Mouse (Mus musculus): Measurements from ENCODE around the gene Ect2. TPM values are rescaled to one million over a fixed set of nuclear protein-coding genes. Genes with fewer than 3 reads are reported as not detected.
A peak's percentile ranks its signal among the peaks of the same experiment; 100 is the strongest.

Ect2 gene
- polyA plus RNA-seq (2012; rRNA removed) = 1.3 and 2.4 TPM in 2 replicates

DNA sequence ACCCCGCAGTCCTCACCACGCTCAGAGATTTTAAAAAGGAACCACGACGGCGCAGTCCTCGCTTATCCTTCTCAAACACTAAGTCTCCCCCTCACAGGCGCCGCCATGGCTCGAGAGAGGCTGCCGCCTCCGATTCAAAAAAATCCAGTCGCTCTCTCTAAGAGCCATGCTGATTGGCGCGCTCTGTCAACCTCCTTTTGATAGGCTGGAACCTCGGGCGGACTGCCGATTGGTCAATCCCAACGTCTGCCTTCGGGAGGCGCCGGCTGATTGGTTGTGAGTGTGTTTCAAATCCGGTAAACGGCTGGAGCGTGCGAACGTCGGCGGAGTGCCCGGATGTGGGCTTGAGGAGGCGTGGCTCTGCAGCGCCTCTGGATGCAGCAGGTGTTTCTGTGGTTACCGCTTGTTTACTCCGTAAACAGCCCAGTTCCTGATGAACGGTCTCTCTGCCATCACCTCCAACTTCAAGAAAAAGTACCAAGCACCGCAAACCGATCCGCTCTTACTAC, at the start of gene Ect2:
TSS of gene Ect2 (minus strand) at position 178 of the 509 bp plus-strand sequence.
- whole genome bisulfite sequencing = under 1% methylated on average over 37 of the region's 37 CpGs
- H3K27ac ChIP-seq (ENCODE audit: insufficient read depth, low read depth, low read length) = peak within 1 kb of the TSS; percentile 49
- TF ChIP-seq POLR2A (IDR thresholded peaks at IDR 0.05; ENCODE audit: low read depth, low read length) (no peak), CTCF (conservative IDR thresholded peaks at IDR 0.05; ENCODE audit: insufficient read depth, insufficient read length, low read depth, low read length) (no peak)
- peak; percentile 100 for DNase-seq
- peak within 1 kb of the TSS; percentile 74 for H3K4me3 ChIP-seq (ENCODE audit: insufficient read depth, low read depth, low read length)
- H3K27me3 ChIP-seq (replicated peaks; ENCODE audit: control insufficient read depth, insufficient read depth, low read length) = no peaks in the 10 kb centered on the region
- H3K4me1 ChIP-seq (ENCODE audit: control insufficient read depth, insufficient read depth, low read length) = peaks cover 8% of the 10 kb centered on the region; the same call in 1 of the 2 replicates
- H3K36me3 ChIP-seq (ENCODE audit: control insufficient read depth, insufficient read depth, low read length) = no peaks in the 10 kb centered on the region

DNA sequence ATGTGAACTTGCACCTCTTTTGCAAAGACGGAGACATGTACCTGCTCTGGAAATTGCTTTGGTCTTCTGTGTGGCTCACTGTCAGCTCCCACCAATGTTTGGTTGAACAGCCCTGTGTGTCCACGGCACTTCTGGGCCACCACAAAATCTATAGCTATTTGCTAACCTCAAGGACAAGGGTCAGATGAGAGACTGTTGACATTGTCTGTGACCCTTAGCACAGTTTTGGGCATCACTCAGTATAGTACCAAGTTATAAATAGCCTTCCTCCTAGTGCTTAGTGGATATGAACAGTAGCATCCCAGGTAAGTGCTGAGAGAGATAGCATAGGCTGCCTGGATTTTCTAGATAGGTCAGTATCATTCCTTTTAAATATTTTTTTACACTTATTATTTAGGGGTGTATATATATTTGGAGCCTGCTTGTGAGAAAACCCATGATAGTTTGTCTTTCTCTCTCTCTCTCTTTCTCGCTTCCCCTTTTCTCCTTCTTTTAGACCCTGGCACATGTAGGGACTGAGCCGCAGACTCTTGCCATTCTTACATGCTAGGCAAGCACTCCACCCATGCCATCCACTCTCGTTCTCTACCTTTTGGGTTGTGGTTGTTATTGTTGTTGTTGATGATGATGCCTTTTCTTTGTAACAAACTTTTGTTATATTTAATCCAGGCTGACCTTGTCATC, 48.2 kb upstream of the Ect2 start:
- TF ChIP-seq CTCF (conservative IDR thresholded peaks at IDR 0.05; ENCODE audit: insufficient read depth, insufficient read length, low read depth, low read length) (no peak), POLR2A (IDR thresholded peaks at IDR 0.05; ENCODE audit: low read depth, low read length) (no peak)

DNA sequence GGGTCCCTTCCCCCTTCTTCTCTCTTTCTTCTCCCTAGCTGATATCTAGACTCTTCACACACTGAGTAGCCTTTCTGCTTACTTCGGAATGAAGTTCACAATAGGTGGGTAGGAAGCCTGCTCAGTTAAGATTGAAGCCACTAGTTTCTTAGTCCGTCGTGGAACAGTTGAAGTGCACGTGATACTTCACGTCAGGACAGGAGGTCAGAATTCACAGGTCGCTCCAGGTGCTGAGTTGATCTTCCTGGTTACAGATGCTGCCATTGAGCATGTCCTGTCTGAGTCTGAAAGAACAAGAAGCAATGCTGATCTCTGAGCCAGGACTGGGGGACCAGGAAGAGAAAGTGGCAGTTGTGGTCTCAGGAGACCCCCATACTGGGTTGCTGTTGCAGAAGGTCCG, 45.4 kb upstream of the Ect2 start:
- peak; percentile 66 for DNase-seq
- WGBS = 59% methylated on average over 7 of the region's 7 CpGs
- Histone ChIP-seq H3K36me3 (ENCODE audit: control insufficient read depth, insufficient read depth, low read length) (no peaks in the 10 kb centered on the region; the same call in 1 of the 2 replicates), H3K4me1 (ENCODE audit: control insufficient read depth, insufficient read depth, low read length) (peaks cover 38% of the 10 kb centered on the region), H3K27ac (ENCODE audit: insufficient read depth, low read depth, low read length) (peak overlapping the region; percentile 48), H3K4me3 (ENCODE audit: insufficient read depth, low read depth, low read length) (no peak overlapping the region), H3K27me3 (replicated peaks; ENCODE audit: control insufficient read depth, insufficient read depth, low read length) (no peaks in the 10 kb centered on the region)
- TF ChIP-seq CTCF (conservative IDR thresholded peaks at IDR 0.05; ENCODE audit: insufficient read depth, insufficient read length, low read depth, low read length) (no peak), POLR2A (IDR thresholded peaks at IDR 0.05; ENCODE audit: low read depth, low read length) (no peak)

More for the DNA sequence above, 48.2 kb upstream of the Ect2 start:
- Histone ChIP-seq H3K27me3 (replicated peaks; ENCODE audit: control insufficient read depth, insufficient read depth, low read length) (no peaks in the 10 kb centered on the region), H3K4me1 (ENCODE audit: control insufficient read depth, insufficient read depth, low read length) (peaks cover 29% of the 10 kb centered on the region; the same call in 1 of the 2 replicates), H3K36me3 (ENCODE audit: control insufficient read depth, insufficient read depth, low read length) (no peaks in the 10 kb centered on the region; the same call in 1 of the 2 replicates), H3K4me3 (ENCODE audit: insufficient read depth, low read depth, low read length) (no peak overlapping the region), H3K27ac (ENCODE audit: insufficient read depth, low read depth, low read length) (no peak overlapping the region)
- 74% methylated on average over 5 of the region's 5 CpGs for WGBS
- DNase-seq = no peak

DNA sequence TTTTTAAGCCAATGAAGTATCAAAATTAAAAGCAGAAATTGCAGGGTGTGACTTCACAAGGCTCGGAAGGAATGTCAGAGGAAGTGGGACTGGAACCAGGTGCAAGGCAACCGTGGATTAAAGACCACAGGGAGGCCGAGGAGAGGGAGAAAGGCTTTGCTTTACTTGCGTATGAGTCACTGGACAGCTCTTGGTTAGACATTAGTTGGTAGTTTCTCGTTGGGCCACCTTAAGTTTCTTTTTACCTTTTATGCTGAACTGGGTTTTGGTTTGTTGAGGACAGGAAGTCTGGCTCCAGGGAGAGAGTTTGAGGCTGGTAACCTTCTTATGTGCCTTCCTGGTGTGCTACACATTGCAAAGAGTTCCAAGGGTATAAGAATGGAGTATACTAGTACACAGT, 44.1 kb upstream of the Ect2 start:
- no peaks in the 10 kb centered on the region for H3K27me3 ChIP-seq (replicated peaks; ENCODE audit: control insufficient read depth, insufficient read depth, low read length)
- no peaks in the 10 kb centered on the region; the same call in 1 of the 2 replicates for H3K36me3 ChIP-seq (ENCODE audit: control insufficient read depth, insufficient read depth, low read length)
- peak overlapping the region; percentile 95 for H3K27ac ChIP-seq (ENCODE audit: insufficient read depth, low read depth, low read length)
- DNase-seq = no peak
- H3K4me3 ChIP-seq (ENCODE audit: insufficient read depth, low read depth, low read length) = no peak overlapping the region
- no peak for TF ChIP-seq CTCF (conservative IDR thresholded peaks at IDR 0.05; ENCODE audit: insufficient read depth, insufficient read length, low read depth, low read length)
- no peak for TF ChIP-seq POLR2A (IDR thresholded peaks at IDR 0.05; ENCODE audit: low read depth, low read length)
- WGBS = 47% methylated on average over 5 of the region's 5 CpGs
- peaks cover 48% of the 10 kb centered on the region for H3K4me1 ChIP-seq (ENCODE audit: control insufficient read depth, insufficient read depth, low read length)

DNA sequence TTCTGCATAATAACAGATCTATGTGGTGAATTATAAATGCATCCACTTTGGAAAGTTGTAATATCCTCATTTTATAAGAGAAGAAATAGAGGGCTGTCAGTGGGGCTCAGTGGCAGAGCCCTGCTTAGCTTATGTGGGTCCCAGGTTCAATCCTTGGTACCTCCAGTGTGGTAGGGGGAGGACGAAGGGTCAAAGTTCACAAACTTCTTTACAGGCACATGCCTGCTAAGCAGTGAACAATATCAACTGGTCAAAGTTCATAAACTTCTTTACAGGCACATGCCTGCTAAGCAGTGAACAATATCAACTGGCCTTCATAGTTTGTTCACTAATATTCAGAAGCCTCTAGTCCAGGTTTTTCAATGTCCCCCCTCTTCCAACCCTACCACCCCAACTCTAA, 42.9 kb upstream of the Ect2 start:
- DNase-seq = peak; percentile 89
- WGBS = 58% methylated on average over 1 of the region's 1 CpGs
- peak overlapping the region; percentile 95 for H3K27ac ChIP-seq (ENCODE audit: insufficient read depth, low read depth, low read length)

DNA sequence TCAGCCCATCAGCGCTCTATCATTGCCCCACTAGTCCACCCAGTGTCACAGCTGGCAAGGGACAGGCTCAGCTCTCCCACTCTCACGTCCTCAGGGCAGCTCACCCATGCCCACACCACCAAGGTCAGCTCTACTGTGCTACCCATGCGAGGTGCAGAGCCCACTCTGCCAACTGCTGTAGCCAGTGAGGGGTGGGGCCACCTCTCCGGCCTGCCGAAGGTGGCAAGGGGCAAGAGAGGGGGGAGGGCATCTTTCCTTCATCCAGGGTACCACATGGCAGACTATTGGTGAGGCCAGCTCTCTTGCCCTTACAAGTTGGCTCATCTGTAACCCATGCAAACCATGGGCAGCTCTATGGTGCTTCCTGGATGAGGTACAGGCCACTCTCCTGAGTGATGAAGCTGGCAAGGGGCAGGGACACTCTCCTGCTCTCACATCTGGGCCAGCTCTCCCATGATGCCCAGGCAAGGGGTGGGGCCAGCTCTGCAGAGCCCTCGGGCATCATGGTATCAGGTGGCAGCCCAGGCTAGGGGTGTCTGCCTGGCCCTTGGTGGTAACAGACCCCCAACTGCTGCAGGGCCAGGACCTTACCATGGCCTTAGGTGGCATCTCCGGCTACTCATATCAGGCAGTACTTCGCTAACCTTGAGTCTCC, 42.0 kb upstream of the Ect2 start:
- peak overlapping the region; percentile 81 for H3K27ac ChIP-seq (ENCODE audit: insufficient read depth, low read depth, low read length)

More for the DNA sequence above, 42.9 kb upstream of the Ect2 start:
- Histone ChIP-seq H3K4me1 (ENCODE audit: control insufficient read depth, insufficient read depth, low read length) (peaks cover 58% of the 10 kb centered on the region), H3K4me3 (ENCODE audit: insufficient read depth, low read depth, low read length) (no peak overlapping the region), H3K27me3 (replicated peaks; ENCODE audit: control insufficient read depth, insufficient read depth, low read length) (no peaks in the 10 kb centered on the region), H3K36me3 (ENCODE audit: control insufficient read depth, insufficient read depth, low read length) (no peaks in the 10 kb centered on the region; the same call in 1 of the 2 replicates)
- TF ChIP-seq POLR2A (IDR thresholded peaks at IDR 0.05; ENCODE audit: low read depth, low read length) (no peak), CTCF (conservative IDR thresholded peaks at IDR 0.05; ENCODE audit: insufficient read depth, insufficient read length, low read depth, low read length) (no peak)

DNA sequence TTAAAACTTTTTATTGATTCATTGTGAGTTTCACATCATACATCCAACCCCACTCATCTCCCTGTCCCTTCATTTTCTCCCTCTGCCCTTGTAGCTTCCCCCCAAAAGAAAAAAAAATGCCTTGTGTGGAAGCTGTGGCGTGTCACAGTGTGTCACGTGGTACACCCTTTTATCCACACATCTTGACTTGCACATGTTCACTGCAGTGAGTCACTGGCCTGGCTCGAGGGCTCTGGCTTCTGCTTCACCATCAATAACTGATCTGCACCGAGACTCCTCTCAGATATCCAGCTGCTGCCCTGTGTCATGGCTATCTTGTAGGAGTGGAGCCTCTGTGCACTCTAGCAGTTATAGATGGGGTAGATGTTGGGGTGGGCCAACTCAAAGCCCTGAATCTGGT, 41.5 kb upstream of the Ect2 start:
- Histone ChIP-seq H3K27ac (ENCODE audit: insufficient read depth, low read depth, low read length) (peak overlapping the region; percentile 51; the same call in 1 of the 2 replicates), H3K4me1 (ENCODE audit: control insufficient read depth, insufficient read depth, low read length) (peaks cover 63% of the 10 kb centered on the region), H3K4me3 (ENCODE audit: insufficient read depth, low read depth, low read length) (no peak overlapping the region), H3K36me3 (ENCODE audit: control insufficient read depth, insufficient read depth, low read length) (no peaks in the 10 kb centered on the region), H3K27me3 (replicated peaks; ENCODE audit: control insufficient read depth, insufficient read depth, low read length) (no peaks in the 10 kb centered on the region)
- WGBS = 59% methylated on average over 4 of the region's 4 CpGs
- no peak for DNase-seq
- TF ChIP-seq CTCF (conservative IDR thresholded peaks at IDR 0.05; ENCODE audit: insufficient read depth, insufficient read length, low read depth, low read length) = no peak
- no peak for TF ChIP-seq POLR2A (IDR thresholded peaks at IDR 0.05; ENCODE audit: low read depth, low read length)

More for the DNA sequence above, 42.0 kb upstream of the Ect2 start:
- 57% methylated on average over 8 of the region's 8 CpGs for WGBS
- H3K36me3 ChIP-seq (ENCODE audit: control insufficient read depth, insufficient read depth, low read length) = no peaks in the 10 kb centered on the region; the same call in 1 of the 2 replicates
- H3K4me3 ChIP-seq (ENCODE audit: insufficient read depth, low read depth, low read length) = no peak overlapping the region
- peak; percentile 54 for DNase-seq
- H3K27me3 ChIP-seq (replicated peaks; ENCODE audit: control insufficient read depth, insufficient read depth, low read length) = no peaks in the 10 kb centered on the region
- H3K4me1 ChIP-seq (ENCODE audit: control insufficient read depth, insufficient read depth, low read length) = peaks cover 58% of the 10 kb centered on the region
- TF ChIP-seq CTCF (conservative IDR thresholded peaks at IDR 0.05; ENCODE audit: insufficient read depth, insufficient read length, low read depth, low read length) (no peak), POLR2A (IDR thresholded peaks at IDR 0.05; ENCODE audit: low read depth, low read length) (no peak)

Measured in kidney, adult 2 months (tissue).